Comparison of ENCODE assay signal across 8 mouse cellular contexts in genomic region chr1:189687654-189688387, GRCm38 (mm10). TPM values are rescaled to one million over a fixed set of nuclear protein-coding genes. Genes with fewer than 3 reads are reported as not detected.
DNase-seq lines count a peak whose midpoint lies in the region; ATAC-seq lines count a peak whose summit lies in the region.

TSS of gene Cenpf (minus strand) at chr1:189688086.

- peak; percentile 99 for DNase-seq in R1 (ENCODE audit: low read depth, low spot score)
- peak; percentile 95 to 97 for DNase-seq in cerebellum, postnatal 25 days
- peak; percentile 90 to 94 for DNase-seq in frontal cortex, postnatal 25 days (ENCODE audit: low spot score in 2 of 2)
- peak; percentile 96 for DNase-seq in hindbrain, embryonic 14.5 days (ENCODE audit: low spot score)
- peak; percentile 96 to 98 for DNase-seq in layer of hippocampus, postnatal 36 days
- peak; percentile 99 for DNase-seq in lung, postnatal 36 days
- peak; percentile 99 for DNase-seq in retina, postnatal 1 day
- peak; percentile 94 to 97 for DNase-seq in urinary bladder, adult 18-20 months (ENCODE audit: low spot score in 2 of 2)

- no peak within 1 kb of the TSS for H3K27ac ChIP-seq in hindbrain, embryonic 14.5 days

- WGBS in hindbrain, embryonic 14.5 days: under 1% methylated on average over 53 of the region's 55 CpGs

- peak; percentile 100 for ATAC-seq in hindbrain, embryonic 14.5 days (ENCODE audit: low FRiP score)

- peaks cover 3% of the 10 kb centered on the region; the same call in 1 of the 2 replicates for H3K36me3 ChIP-seq in hindbrain, embryonic 14.5 days (replicated peaks; ENCODE audit: control insufficient read depth, insufficient read depth)

- no peaks in the 10 kb centered on the region for H3K9me3 ChIP-seq in hindbrain, embryonic 14.5 days (ENCODE audit: control insufficient read depth, low read length)

- peak within 1 kb of the TSS; percentile 53 for H3K4me3 ChIP-seq in hindbrain, embryonic 14.5 days (replicated peaks; ENCODE audit: low read length)

- H3K9ac ChIP-seq in hindbrain, embryonic 14.5 days: peak within 1 kb of the TSS; percentile 42

- peaks cover 5% of the 10 kb centered on the region; the same call in 1 of the 2 replicates for H3K4me1 ChIP-seq in hindbrain, embryonic 14.5 days (replicated peaks; ENCODE audit: control insufficient read depth, insufficient read depth, low read length)

- peak within 1 kb of the TSS; percentile 80 for H3K4me2 ChIP-seq in hindbrain, embryonic 14.5 days (replicated peaks)

- no peaks in the 10 kb centered on the region for H3K27me3 ChIP-seq in hindbrain, embryonic 14.5 days (ENCODE audit: control insufficient read depth, insufficient read depth, low read length)

RNA-seq across cellular contexts. Expression of gene Cenpf, which starts in this region (rescaled TPM):
- polyA plus RNA-seq in hindbrain, embryonic 14.5 days (2014; fragmentation: Nextera tagmentation; extraction: Ambion mirVana): 13.8 and 17.6 TPM in 2 replicates
- 1 to 10 TPM; 1.2 to 1.9 TPM for total RNA-seq in layer of hippocampus, postnatal 36 days (2021)
